Mouse (Mus musculus) adrenal gland, postnatal 10 days (tissue): ENCODE data around the gene Mgea5. TPM values are rescaled to one million over a fixed set of nuclear protein-coding genes. Genes with fewer than 3 reads are reported as not detected.
A peak's percentile ranks its signal among the peaks of the same experiment; 100 is the strongest.

Source experiments
- DNase-seq: peaks from one replicate; pipeline ENCODE4 v3.0.0; 2021; ENCODE audit warnings: mixed read lengths
- total RNA-seq, 2 experiments: library from RNA; stranded (reverse); gene quantifications; 2 replicates each; pipeline ENCODE4 v1.2.3; 2021

Gene Mgea5
- total RNA-seq, 2 experiments from 2014 or later, result 54.7 to 69.3 TPM

- no peak for DNase-seq
Measured at GRCm38 (mm10) chr19:45730042-45730441, 53.6 kb downstream of the Mgea5 start.

GRCm38 (mm10) chr19:45727231-45727630, 56.4 kb downstream of the Mgea5 start:
- no peak for DNase-seq

- no peak for DNase-seq
Measured at GRCm38 (mm10) chr19:45725677-45726277, 57.9 kb downstream of the Mgea5 start.

- DNase-seq, result no peak
Measured at GRCm38 (mm10) chr19:45722188-45722587, 61.4 kb downstream of the Mgea5 start.

- peak; percentile 27 for DNase-seq
Measured at GRCm38 (mm10) chr19:45718286-45718685, 65.4 kb downstream of the Mgea5 start.

- DNase-seq, result peak; percentile 55
Measured at GRCm38 (mm10) chr19:45717493-45718220, 66.0 kb downstream of the Mgea5 start.

GRCm38 (mm10) chr19:45708704-45709103, 74.9 kb downstream of the Mgea5 start:
- no peak for DNase-seq

Other genes with a start within 250 kb of the Mgea5 start
- gene Poll, start 223.3 kb downstream of the Mgea5 start, total RNA-seq, result 10 to 100 TPM in 1 of 2 experiments, 1 to 10 TPM in 1; 9.0 to 10.7 TPM
- gene Gm17018, start 223.2 kb downstream of the Mgea5 start, total RNA-seq, result 10 to 100 TPM; 21.0 to 22.5 TPM
- gene Fbxw4, start 123.5 kb downstream of the Mgea5 start, total RNA-seq, result 10 to 100 TPM; 33.8 to 37.1 TPM
- not detected for gene Fgf8, start 40.9 kb downstream of the Mgea5 start, total RNA-seq
- gene Npm3, start 34.2 kb downstream of the Mgea5 start, total RNA-seq, result 10 to 100 TPM; 29.0 to 31.5 TPM
- under 1 TPM; 0.24 to 0.30 TPM for gene Kcnip2, start 32.2 kb upstream of the Mgea5 start, total RNA-seq
- 10 to 100 TPM; 14.6 to 19.2 TPM for gene Armh3, start 214.7 kb upstream of the Mgea5 start, total RNA-seq
- gene Hps6, start 219.7 kb upstream of the Mgea5 start, total RNA-seq, result 10 to 100 TPM in 1 of 2 experiments, 1 to 10 TPM in 1; 9.9 to 12.0 TPM